Mouse (Mus musculus) C3H10T1/2 (cell line): Measurements from ENCODE around the gene Gm14781. TPM values are rescaled to one million over a fixed set of nuclear protein-coding genes. Genes with fewer than 3 reads are reported as not detected.

Experiments
- polyA plus RNA-seq, 2 experiments: library from polyadenylated mRNA; unstranded; fragments of >200 nt; fragmentation: generic; extraction: Trizol; gene quantifications; one replicate each; pipeline ENCODE4 v1.2.1; 2012; ENCODE audit warnings: missing spikeins in 2 of 2

Gm14781 gene
- polyA plus RNA-seq: not detected

DNA sequence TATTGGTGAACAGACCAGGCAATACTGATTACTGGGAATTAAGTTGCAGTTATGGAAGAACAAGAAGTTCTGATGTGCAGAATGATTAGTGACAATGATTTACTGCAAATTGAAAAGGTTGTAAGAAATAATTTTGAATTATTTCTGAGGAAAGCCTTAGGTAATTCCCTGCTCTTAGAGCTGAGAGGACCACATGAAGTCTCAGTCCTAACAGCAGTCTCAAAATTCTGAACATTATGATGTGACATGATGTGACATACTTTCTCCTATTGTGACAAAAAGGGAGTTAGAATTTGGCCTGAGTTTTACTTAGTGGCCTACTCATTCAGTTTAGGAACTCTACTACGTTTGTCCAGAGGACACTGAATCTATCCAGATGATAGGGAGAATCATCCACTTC is at the start of gene Gm14781:
Gene Gm14781 (plus strand): TSS at position 301 of the 400 bp plus-strand sequence.

Other genes starting within 250 kb of the Gm14781 start
- not detected for gene Gm5072, start 239.7 kb upstream of the Gm14781 start, polyA plus RNA-seq
- gene Gm8914, start 152.1 kb upstream of the Gm14781 start, polyA plus RNA-seq: not detected
- not detected for gene 1700084M14Rik, start 56.3 kb upstream of the Gm14781 start, polyA plus RNA-seq
- gene Mageb5, start 150.8 kb downstream of the Gm14781 start, polyA plus RNA-seq: not detected